Mouse (Mus musculus) hindbrain, embryonic 15.5 days (tissue): ENCODE data around the gene Gm20721. TPM values are rescaled to one million over a fixed set of nuclear protein-coding genes. Genes with fewer than 3 reads are reported as not detected.
"Not testable (repeated sequence)": the region's sequence is repeated elsewhere in the genome, so short reads cannot be mapped to it uniquely, and the experiment has no call there.

ENCODE experiments used
- ATAC-seq: fragments of 200-750 bp; cut with Nextera tagmentation; 2 replicates; pipeline ENCODE4 v1.8.0; 2017; ENCODE audit warnings: low read depth, moderate number of reproducible peaks, moderate TSS enrichment; ENCODE audit not compliant: low FRiP score
- H3K27ac ChIP-seq: fragments of 300-500 bp; sonication (generic); replicated peaks from 2 replicates; pipeline ENCODE4 v1.5.1; 2015; ENCODE audit warnings: mild to moderate bottlenecking, inconsistent platforms
- H3K27me3 ChIP-seq: fragments of 300-500 bp; sonication (generic); 2 replicates; pipeline ENCODE4 v1.6.1; 2015; ENCODE audit warnings: control low read depth, inconsistent platforms
- H3K36me3 ChIP-seq: fragments of 300-500 bp; sonication (generic); 2 replicates; pipeline ENCODE4 v1.6.1; 2015; ENCODE audit warnings: control low read depth, inconsistent platforms
- H3K4me1 ChIP-seq: fragments of 300-500 bp; sonication (generic); replicated peaks from 2 replicates; pipeline ENCODE4 v1.6.1; 2015; ENCODE audit warnings: control low read depth, inconsistent platforms
- H3K4me2 ChIP-seq: fragments of 300-500 bp; sonication (generic); 2 replicates; pipeline ENCODE4 v1.6.1; 2015; ENCODE audit warnings: moderate library complexity, mild to moderate bottlenecking, inconsistent platforms
- H3K4me3 ChIP-seq: fragments of 300-500 bp; sonication (generic); 2 replicates; pipeline ENCODE4 v1.5.1; 2015; ENCODE audit warnings: mild to moderate bottlenecking, inconsistent platforms
- H3K9ac ChIP-seq: fragments of 300-500 bp; sonication (generic); 2 replicates; pipeline ENCODE4 v1.6.1; 2015; ENCODE audit warnings: inconsistent platforms
- H3K9me3 ChIP-seq: fragments of 300-500 bp; sonication (generic); 2 replicates; pipeline ENCODE4 v1.6.1; 2016; ENCODE audit warnings: control low read depth, inconsistent platforms
- WGBS: fragments of 180-500 bp; shearing (Covaris S2); methylation state at CpG from one replicate; pipeline ENCODE4 v1.1.7; 2015; 5-methylcytosine and 5-hydroxymethylcytosine counted together
- polyA plus RNA-seq: library from polyadenylated mRNA; unstranded; fragments of >200 nt; fragmentation: Nextera tagmentation; extraction: Ambion mirVana; gene quantifications from 2 replicates; pipeline ENCODE4 v1.2.1, GENCODE M21; 2015

Gm20721 gene
- polyA plus RNA-seq: 11.8 and 13.1 TPM in 2 replicates

- Histone ChIP-seq H3K4me2 (no peak within 1 kb of the TSS), H3K27ac (no peak within 1 kb of the TSS), H3K36me3 (peaks cover 28% of the 10 kb centered on the region), H3K4me3 (no peak within 1 kb of the TSS), H3K9me3 (no peaks in the 10 kb centered on the region), H3K27me3 (no peaks in the 10 kb centered on the region), H3K9ac (no peak within 1 kb of the TSS), H3K4me1 (peaks cover 37% of the 10 kb centered on the region)
- 96% methylated on average over 5 of the region's 5 CpGs for WGBS
- ATAC-seq: no peak
Measured at GRCm38 (mm10) chr2:174346612-174346998, at the start of gene Gm20721. Gene Gm20721, minus strand, starts transcription at chr2:174346712.

- 92% methylated on average over 5 of the region's 5 CpGs for WGBS
- Histone ChIP-seq H3K27me3 (no peaks in the 10 kb centered on the region), H3K4me2 (no peak overlapping the region), H3K9me3 (no peaks in the 10 kb centered on the region), H3K4me3 (no peak overlapping the region), H3K9ac (no peak overlapping the region), H3K36me3 (no peaks in the 10 kb centered on the region), H3K27ac (no peak overlapping the region), H3K4me1 (no peaks in the 10 kb centered on the region)
- no peak for ATAC-seq
Measured at GRCm38 (mm10) chr2:174393383-174393782, 46.9 kb upstream of the Gm20721 start.

GRCm38 (mm10) chr2:174392554-174392953 lies 46.0 kb upstream of the Gm20721 start:
- Histone ChIP-seq H3K9me3 (no peaks in the 10 kb centered on the region), H3K27me3 (no peaks in the 10 kb centered on the region), H3K4me1 (no peaks in the 10 kb centered on the region), H3K9ac (no peak overlapping the region), H3K27ac (no peak overlapping the region), H3K36me3 (no peaks in the 10 kb centered on the region), H3K4me3 (no peak overlapping the region), H3K4me2 (no peak overlapping the region)
- ATAC-seq: no peak
- WGBS: 65% methylated on average over 9 of the region's 9 CpGs

- 90% methylated on average over 3 of the region's 3 CpGs for whole genome bisulfite sequencing
- H3K9ac ChIP-seq: no peak overlapping the region
- no peak overlapping the region for H3K4me3 ChIP-seq
- no peak overlapping the region for H3K27ac ChIP-seq
- H3K36me3 ChIP-seq: no peaks in the 10 kb centered on the region
- H3K27me3 ChIP-seq: no peaks in the 10 kb centered on the region
- no peak for ATAC-seq
- no peaks in the 10 kb centered on the region for H3K9me3 ChIP-seq
- H3K4me1 ChIP-seq: no peaks in the 10 kb centered on the region
- no peak overlapping the region for H3K4me2 ChIP-seq
Measured at GRCm38 (mm10) chr2:174391936-174392335, 45.4 kb upstream of the Gm20721 start.

GRCm38 (mm10) chr2:174381021-174381420 lies 34.5 kb upstream of the Gm20721 start:
- H3K9ac ChIP-seq: no peak overlapping the region
- no peak for ATAC-seq
- H3K9me3 ChIP-seq: no peaks in the 10 kb centered on the region
- H3K36me3 ChIP-seq: no peaks in the 10 kb centered on the region
- no peaks in the 10 kb centered on the region for H3K4me1 ChIP-seq
- no peak overlapping the region for H3K27ac ChIP-seq
- 92% methylated on average over 9 of the region's 9 CpGs for WGBS
- no peak overlapping the region for H3K4me3 ChIP-seq
- H3K4me2 ChIP-seq: no peak overlapping the region
- no peaks in the 10 kb centered on the region for H3K27me3 ChIP-seq

GRCm38 (mm10) chr2:174366571-174366970 lies 20.1 kb upstream of the Gm20721 start:
- no peaks in the 10 kb centered on the region for H3K4me1 ChIP-seq
- no peak overlapping the region for H3K9ac ChIP-seq
- no peak overlapping the region for H3K4me3 ChIP-seq
- 91% methylated on average over 10 of the region's 10 CpGs for WGBS
- ATAC-seq: no peak
- H3K27me3 ChIP-seq: no peaks in the 10 kb centered on the region
- no peaks in the 10 kb centered on the region for H3K9me3 ChIP-seq
- H3K27ac ChIP-seq: no peak overlapping the region
- no peak overlapping the region for H3K4me2 ChIP-seq
- no peaks in the 10 kb centered on the region for H3K36me3 ChIP-seq

GRCm38 (mm10) chr2:174359656-174360055 lies 13.1 kb upstream of the Gm20721 start:
- Histone ChIP-seq H3K9ac (no peak overlapping the region), H3K4me2 (no peak overlapping the region), H3K27me3 (no peaks in the 10 kb centered on the region), H3K27ac (no peak overlapping the region), H3K4me1 (no peaks in the 10 kb centered on the region), H3K4me3 (no peak overlapping the region), H3K9me3 (no peaks in the 10 kb centered on the region), H3K36me3 (no peaks in the 10 kb centered on the region)
- ATAC-seq: no peak
- WGBS: 82% methylated on average over 4 of the region's 4 CpGs

GRCm38 (mm10) chr2:174358516-174358915 lies 12.0 kb upstream of the Gm20721 start:
- no peak overlapping the region for H3K27ac ChIP-seq
- H3K4me1 ChIP-seq: no peaks in the 10 kb centered on the region
- H3K27me3 ChIP-seq: no peaks in the 10 kb centered on the region
- WGBS: 94% methylated on average over 4 of the region's 4 CpGs
- no peak overlapping the region for H3K9ac ChIP-seq
- H3K36me3 ChIP-seq: no peaks in the 10 kb centered on the region
- no peaks in the 10 kb centered on the region for H3K9me3 ChIP-seq
- H3K4me2 ChIP-seq: no peak overlapping the region
- H3K4me3 ChIP-seq: no peak overlapping the region
- ATAC-seq: no peak

GRCm38 (mm10) chr2:174346999-174347668 lies 622 bp upstream of the Gm20721 start:
- not testable (repeated sequence) for ATAC-seq, H3K9ac ChIP-seq, H3K4me2 ChIP-seq, H3K27ac ChIP-seq, H3K4me3 ChIP-seq, H3K9me3 ChIP-seq, H3K27me3 ChIP-seq
- Histone ChIP-seq H3K4me1 (peaks cover 34% of the 10 kb centered on the region), H3K36me3 (peaks cover 28% of the 10 kb centered on the region)
- WGBS: 93% methylated on average over 2 of the region's 2 CpGs

- H3K4me2 ChIP-seq: no peak overlapping the region
- peaks cover 28% of the 10 kb centered on the region for H3K36me3 ChIP-seq
- no peak overlapping the region for H3K4me3 ChIP-seq
- ATAC-seq: no peak
- 90% methylated on average over 16 of the region's 16 CpGs for WGBS
- peak overlapping the region; percentile 58 for H3K27ac ChIP-seq
- peaks cover 43% of the 10 kb centered on the region for H3K4me1 ChIP-seq
- H3K9ac ChIP-seq: no peak overlapping the region
- H3K9me3 ChIP-seq: no peaks in the 10 kb centered on the region
- H3K27me3 ChIP-seq: no peaks in the 10 kb centered on the region
Measured at GRCm38 (mm10) chr2:174344996-174345395, 1.5 kb downstream of the Gm20721 start.

GRCm38 (mm10) chr2:174344003-174344655 lies 2.4 kb downstream of the Gm20721 start:
- H3K27me3 ChIP-seq: no peaks in the 10 kb centered on the region
- peak; percentile 83 for ATAC-seq
- H3K9me3 ChIP-seq: no peaks in the 10 kb centered on the region
- H3K4me2 ChIP-seq: peak overlapping the region; percentile 34; the same call in 1 of the 2 replicates
- no peak overlapping the region for H3K9ac ChIP-seq
- H3K4me1 ChIP-seq: peaks cover 47% of the 10 kb centered on the region
- peak overlapping the region; percentile 58 for H3K27ac ChIP-seq
- 30% methylated on average over 3 of the region's 3 CpGs for WGBS
- no peak overlapping the region for H3K4me3 ChIP-seq
- peaks cover 28% of the 10 kb centered on the region for H3K36me3 ChIP-seq

GRCm38 (mm10) chr2:174343566-174343965 lies 2.9 kb downstream of the Gm20721 start:
- no peak for ATAC-seq

More at GRCm38 (mm10) chr2:174343566-174343965, 2.9 kb downstream of the Gm20721 start:
- H3K4me3 ChIP-seq: no peak overlapping the region
- H3K4me2 ChIP-seq: peak overlapping the region; percentile 34; the same call in 1 of the 2 replicates
- peaks cover 52% of the 10 kb centered on the region for H3K4me1 ChIP-seq
- H3K9me3 ChIP-seq: no peaks in the 10 kb centered on the region
- peaks cover 28% of the 10 kb centered on the region for H3K36me3 ChIP-seq
- no peaks in the 10 kb centered on the region for H3K27me3 ChIP-seq
- peak overlapping the region; percentile 58 for H3K27ac ChIP-seq
- WGBS: 48% methylated on average over 1 of the region's 1 CpGs
- H3K9ac ChIP-seq: no peak overlapping the region
